Mouse (Mus musculus) testis, postnatal 14 days (tissue): Measurements from ENCODE around the gene Pgls.
A peak's percentile ranks its signal among the peaks of the same experiment; 100 is the strongest.

Source experiments
- DNase-seq: peaks from one replicate; pipeline ENCODE4 v3.0.0; 2021; ENCODE audit warnings: low spot score

The Pgls gene

DNA sequence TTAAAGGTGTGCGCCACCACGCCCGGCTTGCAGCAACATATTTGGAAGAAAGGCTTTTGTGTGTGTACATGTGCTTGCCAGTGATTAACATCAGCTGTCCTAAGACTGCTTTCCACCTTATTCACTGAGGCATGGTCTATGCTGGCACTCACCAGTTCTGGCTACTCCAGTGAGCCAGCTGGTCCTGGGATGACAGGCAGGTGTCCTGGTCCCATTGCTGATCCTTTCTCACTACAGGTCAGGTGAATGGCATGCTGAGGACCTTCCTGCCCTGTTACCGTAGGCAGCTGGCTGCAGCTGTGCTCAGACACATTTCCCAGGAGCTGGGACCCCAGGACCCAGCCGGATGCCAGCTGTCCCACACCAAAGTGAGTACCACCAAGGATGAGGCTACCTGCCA, 6.9 kb downstream of the Pgls start:
- DNase-seq: no peak

- DNase-seq: no peak
Observed at GRCm38 (mm10) chr8:71601939-71602665, 10.1 kb downstream of the Pgls start.

- DNase-seq: peak; percentile 89
Observed at GRCm38 (mm10) chr8:71602666-71603334, 10.8 kb downstream of the Pgls start.

- DNase-seq: no peak
Observed at GRCm38 (mm10) chr8:71604021-71604420, 12.0 kb downstream of the Pgls start.

DNA sequence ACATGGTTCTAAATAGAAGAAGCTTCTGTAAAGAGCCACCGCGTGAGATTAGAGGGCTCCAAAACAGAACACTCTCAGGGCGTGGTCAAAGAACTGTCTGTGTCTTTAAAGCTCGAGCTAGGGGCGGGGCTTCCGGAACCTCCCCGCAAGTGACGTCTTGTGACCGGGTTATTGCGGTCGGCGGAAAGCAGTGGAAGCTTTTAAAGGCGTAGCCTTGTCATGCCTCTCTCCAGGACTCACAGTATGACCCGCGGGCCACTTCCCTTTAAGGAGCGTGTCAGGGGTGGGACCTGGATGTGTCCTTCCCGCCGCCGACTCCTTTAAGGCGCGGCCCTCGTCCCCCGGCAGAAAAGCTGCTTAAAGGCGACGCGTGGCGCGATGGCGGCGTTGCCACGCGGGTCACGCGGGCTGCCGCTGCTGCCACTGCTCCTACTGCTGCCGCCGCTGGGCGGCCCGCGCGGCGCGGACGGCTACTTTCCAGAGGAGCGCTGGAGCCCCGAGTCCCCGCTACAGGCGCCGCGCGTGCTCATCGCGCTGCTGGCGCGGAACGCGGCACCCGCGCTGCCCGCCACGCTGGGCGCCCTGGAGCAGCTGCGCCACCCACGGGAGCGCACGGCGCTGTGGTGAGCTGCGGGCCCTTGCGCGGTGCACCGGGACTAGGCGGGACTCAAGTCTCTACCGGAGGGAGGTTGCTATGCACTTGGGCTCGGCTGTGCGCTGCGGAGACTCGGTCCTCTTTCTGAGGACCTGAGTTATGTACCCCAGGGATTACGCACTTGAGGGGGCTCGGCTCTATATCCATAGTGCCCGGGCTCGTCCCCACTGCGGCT, 19.1 kb downstream of the Pgls start, which contains the start of gene Colgalt1:
Gene Colgalt1, plus strand, starts transcription at position 177 of the 830 bp plus-strand sequence.
- DNase-seq: peak; percentile 99

GRCm38 (mm10) chr8:71612141-71612540, 20.2 kb downstream of the Pgls start:
- no peak for DNase-seq

- DNase-seq: no peak
Observed at GRCm38 (mm10) chr8:71613418-71613817, 21.4 kb downstream of the Pgls start.

- no peak for DNase-seq
Observed at GRCm38 (mm10) chr8:71619786-71620185, 27.8 kb downstream of the Pgls start.

GRCm38 (mm10) chr8:71625088-71625487, 33.1 kb downstream of the Pgls start:
- DNase-seq: no peak

DNA sequence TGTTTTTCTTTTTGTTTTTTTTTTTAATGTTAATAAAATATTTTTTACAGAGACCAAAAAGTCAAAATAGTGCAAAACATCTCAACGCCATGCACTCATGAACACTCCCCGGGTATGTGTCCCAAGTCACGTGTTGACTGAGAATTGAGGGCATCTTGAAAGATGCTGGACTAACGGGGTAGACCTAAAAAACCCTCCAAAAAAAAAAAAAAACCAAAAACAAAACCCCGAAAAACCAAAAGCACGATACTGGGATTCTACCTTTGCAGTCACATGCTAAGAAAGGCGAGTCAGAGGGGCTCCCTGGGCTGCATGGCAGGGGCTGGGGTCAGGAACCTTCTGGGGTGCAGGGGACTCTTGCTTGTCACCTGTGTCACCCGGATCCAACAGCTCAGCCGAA, 34.8 kb downstream of the Pgls start:
- no peak for DNase-seq

DNA sequence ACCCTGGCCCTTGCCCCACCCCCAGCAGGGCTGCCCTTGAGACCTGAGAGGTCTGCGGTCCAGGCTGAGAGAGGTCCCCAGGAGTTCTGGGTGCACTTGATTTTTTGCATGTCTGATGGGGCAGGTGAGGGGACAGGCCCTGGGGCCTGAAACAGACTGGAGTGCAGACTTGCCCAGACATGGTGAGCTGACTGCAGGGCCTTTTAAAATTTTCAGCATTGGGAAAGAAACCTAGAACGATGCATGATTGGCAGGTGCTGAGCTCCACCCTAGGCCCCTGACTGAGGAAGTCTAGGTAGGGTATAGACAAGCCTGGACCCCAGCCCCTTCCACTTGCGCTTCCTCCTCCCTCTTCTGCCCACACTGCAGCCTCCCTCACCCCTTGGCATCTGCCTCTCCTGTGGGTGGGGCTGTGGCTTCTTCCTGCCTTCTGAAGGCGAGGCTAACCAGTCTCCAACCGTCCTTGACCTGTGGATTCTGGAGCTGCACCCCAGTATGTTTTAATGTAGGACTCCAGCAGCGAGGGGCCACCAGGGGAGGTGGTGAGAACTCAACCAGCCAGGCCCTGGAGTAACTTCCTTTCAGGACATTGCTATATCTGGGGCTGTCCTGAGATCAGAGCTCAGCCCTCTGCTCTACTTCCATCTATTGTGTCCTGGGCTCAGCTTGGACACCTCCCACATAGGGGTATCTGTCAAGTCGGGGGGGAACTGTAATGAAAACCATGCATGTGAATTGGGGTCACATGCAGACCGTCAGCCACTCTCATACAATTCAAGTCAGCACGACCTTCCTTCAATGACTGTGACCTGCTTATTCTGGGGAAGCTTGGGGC, 35.5 kb downstream of the Pgls start:
- no peak for DNase-seq

GRCm38 (mm10) chr8:71628396-71629095, 36.6 kb downstream of the Pgls start:
- DNase-seq: no peak

GRCm38 (mm10) chr8:71629096-71629697, 37.2 kb downstream of the Pgls start:
- peak; percentile 92 for DNase-seq

DNA sequence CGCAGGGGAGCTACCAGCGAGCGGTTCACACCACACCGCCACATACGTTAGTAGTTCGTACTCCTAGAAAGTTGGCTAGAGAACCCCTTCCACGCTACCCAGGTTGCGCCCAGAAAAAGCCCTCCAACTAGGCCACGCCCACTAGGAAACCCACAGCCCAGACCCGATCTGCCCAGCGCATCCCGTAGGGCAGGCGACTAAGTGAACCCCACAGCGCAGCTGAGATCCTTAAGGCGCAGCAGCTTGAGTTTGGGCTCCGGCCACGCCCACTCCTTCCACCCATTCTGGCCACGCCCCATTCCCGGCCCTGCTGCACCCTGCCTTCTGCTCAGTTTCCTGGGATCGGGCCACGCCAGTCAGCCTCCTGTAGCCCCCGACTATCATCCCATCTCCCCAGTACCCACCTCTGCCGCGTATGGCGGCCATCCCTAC, 37.8 kb downstream of the Pgls start:
- DNase-seq: peak; percentile 82

- DNase-seq: no peak
Observed at GRCm38 (mm10) chr8:71630761-71631160, 38.8 kb downstream of the Pgls start.

DNA sequence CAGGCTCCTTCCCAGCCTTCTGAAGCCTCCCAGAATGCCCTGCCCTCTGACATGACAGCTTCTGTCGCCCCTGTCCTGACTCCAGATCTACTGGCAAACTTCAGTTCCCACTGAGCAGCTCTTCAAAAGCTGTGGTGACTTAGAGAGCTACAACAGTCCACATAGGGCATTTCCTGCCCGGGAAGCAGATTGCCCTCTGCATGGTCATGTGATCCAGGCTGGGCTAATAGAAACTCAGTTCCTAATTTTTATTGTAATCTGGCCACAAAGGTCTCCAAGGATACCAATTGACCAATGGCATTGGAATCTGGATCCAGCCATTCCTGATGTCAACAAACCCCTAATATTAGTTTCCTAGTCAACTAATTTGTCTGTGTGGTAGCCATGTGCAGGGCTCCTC, 39.9 kb downstream of the Pgls start:
- no peak for DNase-seq

DNA sequence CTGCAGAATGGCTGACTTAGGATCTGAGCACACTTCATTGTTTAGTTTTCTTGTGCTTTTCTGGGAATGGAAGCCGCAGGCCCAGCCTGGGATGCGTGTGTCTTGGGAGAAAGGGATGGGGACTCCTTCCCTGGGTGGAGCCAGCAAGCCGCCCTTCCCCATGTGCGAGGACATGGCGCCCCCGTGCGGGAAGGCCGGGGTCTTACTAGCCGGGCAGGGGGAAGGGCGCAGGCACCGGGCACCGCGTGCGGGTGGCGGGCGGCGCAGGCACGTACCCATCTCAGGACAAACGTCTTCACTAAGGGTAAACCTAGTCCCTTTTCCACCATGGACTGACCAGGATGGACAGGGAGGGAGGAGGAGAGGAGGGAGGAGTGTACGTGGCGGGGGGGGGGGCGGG, 41.2 kb downstream of the Pgls start:
- peak; percentile 55 for DNase-seq

- DNase-seq: peak; percentile 76
Observed at GRCm38 (mm10) chr8:71633981-71634667, 42.1 kb downstream of the Pgls start.

- DNase-seq: no peak
Observed at GRCm38 (mm10) chr8:71637149-71638095, 45.4 kb downstream of the Pgls start.
